Mouse (Mus musculus) midbrain, postnatal 0 days (tissue): ENCODE results near the gene Tmem52. TPM values are rescaled to one million over a fixed set of nuclear protein-coding genes. Genes with fewer than 3 reads are reported as not detected.

Source experiments
- ATAC-seq: fragments of 200-750 bp; cut with Nextera tagmentation; 2 replicates; pipeline ENCODE4 v1.8.0; 2017; ENCODE audit warnings: moderate number of reproducible peaks, mild to moderate bottlenecking, moderate TSS enrichment, moderate library complexity; ENCODE audit not compliant: low FRiP score
- DNase-seq: peaks from one replicate; pipeline ENCODE4 v3.0.0-alpha.2; 2015; ENCODE audit warnings: low spot score
- H3K27ac ChIP-seq: fragments of 300-500 bp; sonication (generic); 2 replicates; pipeline ENCODE4 v1.5.1; 2014; ENCODE audit warnings: low read depth, mild to moderate bottlenecking, low read length, mixed read lengths
- H3K27me3 ChIP-seq: fragments of 300-500 bp; sonication (generic); 2 replicates; pipeline ENCODE4 v1.6.1; 2014; ENCODE audit warnings: low read length, control low read depth, mixed read lengths; ENCODE audit not compliant: insufficient read depth
- H3K36me3 ChIP-seq: fragments of 300-500 bp; sonication (generic); 2 replicates; pipeline ENCODE4 v1.6.1; 2014; ENCODE audit warnings: low read length, control low read depth, mixed read lengths; ENCODE audit not compliant: insufficient read depth
- H3K4me1 ChIP-seq: fragments of 300-500 bp; sonication (generic); 2 replicates; pipeline ENCODE4 v1.6.1; 2014; ENCODE audit warnings: mild to moderate bottlenecking, control low read depth, antibody characterized with exemption, low read length, mixed read lengths; ENCODE audit not compliant: insufficient read depth
- H3K4me2 ChIP-seq: fragments of 300-500 bp; sonication (generic); 2 replicates; pipeline ENCODE4 v1.6.1; 2014; ENCODE audit warnings: low read depth, mild to moderate bottlenecking, low read length, mixed read lengths; ENCODE audit not compliant: poor library complexity, severe bottlenecking
- H3K4me3 ChIP-seq: fragments of 300-500 bp; sonication (generic); 2 replicates; pipeline ENCODE4 v1.5.1; 2014; ENCODE audit warnings: low read depth, mild to moderate bottlenecking, low read length, moderate library complexity
- H3K9ac ChIP-seq: fragments of 300-500 bp; sonication (generic); replicated peaks from 2 replicates; pipeline ENCODE4 v1.6.1; 2014; ENCODE audit warnings: mild to moderate bottlenecking, low read length, moderate library complexity, mixed read lengths; ENCODE audit not compliant: poor library complexity, severe bottlenecking
- H3K9me3 ChIP-seq: fragments of 300-500 bp; sonication (generic); 2 replicates; pipeline ENCODE4 v1.6.1; 2016; ENCODE audit warnings: low read length, control low read depth
- CTCF ChIP-seq: IDR thresholded peaks from 2 replicates; pipeline ENCODE4 v1.5.1; 2016; ENCODE audit warnings: antibody characterized with exemption, mild to moderate bottlenecking
- WGBS: fragments of 180-500 bp; shearing (Covaris S2); extraction: QIAGEN DNeasy Blood & Tissue Kit; methylation state at CpG from one replicate; pipeline ENCODE4 v1.1.7; 2014; 5-methylcytosine and 5-hydroxymethylcytosine counted together
- polyA plus RNA-seq: library from polyadenylated mRNA; unstranded; fragments of >200 nt; fragmentation: Nextera tagmentation; extraction: Ambion mirVana; gene quantifications from 2 replicates; pipeline ENCODE4 v1.2.1, GENCODE M21; 2015
- total RNA-seq: library from RNA; depleted of rRNA; stranded (reverse); fragments of >200 nt; gene quantifications from 2 replicates; pipeline ENCODE4 v1.2.3, GENCODE M21; 2014

Tmem52 gene
- total and polyA plus RNA-seq, 2 experiments from 2014 or later: 0.33 to 1.5 TPM

- TF ChIP-seq CTCF: no peak
- Histone ChIP-seq H3K27ac (peak overlapping the region; percentile 44), H3K4me1 (peaks cover 5% of the 10 kb centered on the region), H3K4me2 (no peak overlapping the region), H3K36me3 (no peaks in the 10 kb centered on the region), H3K9me3 (no peaks in the 10 kb centered on the region), H3K27me3 (no peaks in the 10 kb centered on the region), H3K4me3 (no peak overlapping the region), H3K9ac (no peak overlapping the region)
- 71% methylated on average over 8 of the region's 8 CpGs for WGBS
- peak; percentile 73 for DNase-seq
- ATAC-seq: no peak
These were observed 19.5 kb downstream of the Tmem52 start for GRCm38 (mm10) chr4:155488232-155489025.

GRCm38 (mm10) chr4:155489101-155489970, 20.4 kb downstream of the Tmem52 start:
- no peak for ATAC-seq
- Histone ChIP-seq H3K4me3 (no peak overlapping the region), H3K9ac (no peak overlapping the region), H3K27me3 (no peaks in the 10 kb centered on the region), H3K27ac (no peak overlapping the region), H3K4me2 (no peak overlapping the region), H3K36me3 (no peaks in the 10 kb centered on the region), H3K4me1 (peaks cover 12% of the 10 kb centered on the region), H3K9me3 (no peaks in the 10 kb centered on the region)
- no peak for DNase-seq
- WGBS: 85% methylated on average over 9 of the region's 9 CpGs
- TF ChIP-seq CTCF: no peak

GRCm38 (mm10) chr4:155490456-155490855, 21.5 kb downstream of the Tmem52 start:
- H3K27me3 ChIP-seq: no peaks in the 10 kb centered on the region
- H3K9ac ChIP-seq: peak overlapping the region; percentile 100
- WGBS: 18% methylated on average over 5 of the region's 5 CpGs
- H3K4me3 ChIP-seq: peak overlapping the region; percentile 82
- peak overlapping the region; percentile 93 for H3K27ac ChIP-seq
- no peaks in the 10 kb centered on the region for H3K36me3 ChIP-seq
- H3K4me2 ChIP-seq: peak overlapping the region; percentile 72
- ATAC-seq: no peak
- no peak for DNase-seq
- peaks cover 12% of the 10 kb centered on the region for H3K4me1 ChIP-seq
- no peak for TF ChIP-seq CTCF
- no peaks in the 10 kb centered on the region for H3K9me3 ChIP-seq

GRCm38 (mm10) chr4:155490990-155491504, 22.1 kb downstream of the Tmem52 start, which contains the start of gene Gnb1:
Gnb1 (plus strand) TSS chr4:155491361.
- TF ChIP-seq CTCF: peak; percentile 30; the same call in 1 of the 2 replicates
- H3K9ac ChIP-seq: peak within 1 kb of the TSS; percentile 100
- peak; percentile 87 for ATAC-seq
- no peaks in the 10 kb centered on the region for H3K9me3 ChIP-seq
- H3K27me3 ChIP-seq: no peaks in the 10 kb centered on the region
- WGBS: 0% methylated on average over 26 of the region's 60 CpGs
- peak within 1 kb of the TSS; percentile 82 for H3K4me3 ChIP-seq
- peak within 1 kb of the TSS; percentile 72 for H3K4me2 ChIP-seq
- H3K4me1 ChIP-seq: peaks cover 12% of the 10 kb centered on the region
- H3K27ac ChIP-seq: peak within 1 kb of the TSS; percentile 93
- peak; percentile 94 for DNase-seq
- H3K36me3 ChIP-seq: no peaks in the 10 kb centered on the region

- WGBS: under 1% methylated on average over 37 of the region's 54 CpGs
These were observed 22.7 kb downstream of the Tmem52 start for GRCm38 (mm10) chr4:155491529-155492130.

More at GRCm38 (mm10) chr4:155491529-155492130, 22.7 kb downstream of the Tmem52 start:
- no peaks in the 10 kb centered on the region for H3K9me3 ChIP-seq
- H3K4me3 ChIP-seq: peak overlapping the region; percentile 82
- DNase-seq (peak; percentile 19), ATAC-seq (peak; percentile 65)
- peaks cover 12% of the 10 kb centered on the region for H3K4me1 ChIP-seq
- no peaks in the 10 kb centered on the region for H3K27me3 ChIP-seq
- H3K36me3 ChIP-seq: no peaks in the 10 kb centered on the region
- TF ChIP-seq CTCF: no peak
- H3K27ac ChIP-seq: peak overlapping the region; percentile 93
- peak overlapping the region; percentile 100 for H3K9ac ChIP-seq
- H3K4me2 ChIP-seq: peak overlapping the region; percentile 72
